Mouse (Mus musculus) gastrocnemius, postnatal 4 days (tissue): ENCODE results near the gene Phip. TPM values are rescaled to one million over a fixed set of nuclear protein-coding genes. Genes with fewer than 3 reads are reported as not detected.

Source experiments
- DNase-seq, 2 experiments: peaks; one replicate each; pipeline ENCODE4 v3.0.0; 2021 to 2022; ENCODE audit warnings: low spot score in 2 of 2, mixed read lengths in 2 of 2
- total RNA-seq, 2 experiments: library from RNA; stranded (reverse); gene quantifications; 2 replicates each; pipeline ENCODE4 v1.2.3; 2021

Gene Phip
- total RNA-seq, 2 experiments from 2014 or later = 67.4 to 75.6 TPM

DNA sequence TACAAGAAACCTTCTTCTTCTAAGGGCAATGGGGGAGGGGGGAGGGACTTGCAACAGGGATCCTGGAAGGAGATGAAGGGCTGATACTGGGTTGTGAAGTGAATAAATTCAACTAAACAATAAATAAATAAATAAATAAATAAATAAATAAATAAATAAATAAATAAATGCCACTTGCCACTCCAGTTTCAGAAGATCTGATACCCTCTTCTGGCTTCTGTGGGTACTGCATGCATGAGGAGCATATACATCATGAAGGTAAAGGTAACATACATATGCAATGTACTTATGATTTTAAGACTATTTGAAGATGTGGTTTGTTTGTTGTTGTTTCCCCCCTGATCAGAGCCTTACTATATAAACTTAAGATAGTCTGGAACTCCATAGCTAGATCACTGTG lies 91.1 kb downstream of the Phip start:
- DNase-seq = no peak

DNA sequence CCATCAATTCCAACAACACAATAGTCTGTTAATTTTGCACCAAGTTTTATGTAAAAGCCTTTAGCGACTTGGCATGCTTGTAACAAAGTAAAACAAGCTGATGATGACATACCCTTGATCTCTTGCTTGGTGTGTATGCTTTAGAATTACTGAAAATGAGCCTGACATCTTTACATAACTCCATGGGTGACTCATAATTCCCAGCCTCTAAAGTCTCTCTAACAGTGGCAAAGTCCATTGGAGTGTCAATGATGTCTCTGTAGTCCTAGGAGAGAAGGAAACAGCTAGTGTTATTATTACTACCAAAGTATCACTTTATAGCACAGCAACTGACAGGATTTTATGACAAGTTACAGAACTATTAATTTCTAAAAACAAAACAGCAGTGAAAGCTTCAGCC lies 98.2 kb downstream of the Phip start:
- DNase-seq = no peak

DNA sequence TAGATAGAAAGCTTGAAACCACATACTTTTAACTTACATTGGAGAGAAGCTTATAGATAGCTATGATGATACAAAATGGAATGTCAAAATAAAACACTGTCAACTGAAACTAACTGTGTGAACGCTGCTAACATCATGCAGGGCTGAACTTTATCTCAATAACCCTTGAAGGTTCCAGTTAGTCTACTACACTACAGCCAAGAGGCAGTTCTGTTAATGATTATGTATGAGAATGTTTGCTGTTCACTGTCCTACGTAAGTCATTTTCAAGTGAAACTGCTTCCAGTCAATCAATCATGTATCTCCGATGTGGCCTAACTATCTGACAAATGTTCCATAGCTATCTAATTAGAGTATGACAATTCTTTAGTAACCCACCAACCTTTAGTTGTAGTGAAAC lies 107.6 kb downstream of the Phip start:
- no peak for DNase-seq

DNA sequence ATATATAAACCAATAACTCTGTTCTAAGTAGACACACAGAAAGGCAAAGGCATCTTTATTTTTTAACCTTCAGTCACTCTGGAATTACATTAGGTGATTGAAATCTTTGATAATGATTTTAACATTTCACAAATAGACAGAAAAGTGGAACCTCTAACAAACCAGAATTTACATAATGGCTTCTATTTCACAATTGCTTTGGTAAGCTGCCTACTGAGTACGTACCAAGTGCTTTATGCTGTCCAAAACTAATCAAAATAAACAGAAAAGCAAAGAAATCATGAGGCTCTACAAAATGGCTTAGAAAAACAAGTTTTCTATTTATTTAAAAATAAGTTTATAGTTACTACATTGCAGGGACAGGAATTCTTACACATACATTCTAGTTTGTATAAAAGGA lies 109.2 kb downstream of the Phip start:
- DNase-seq = no peak

DNA sequence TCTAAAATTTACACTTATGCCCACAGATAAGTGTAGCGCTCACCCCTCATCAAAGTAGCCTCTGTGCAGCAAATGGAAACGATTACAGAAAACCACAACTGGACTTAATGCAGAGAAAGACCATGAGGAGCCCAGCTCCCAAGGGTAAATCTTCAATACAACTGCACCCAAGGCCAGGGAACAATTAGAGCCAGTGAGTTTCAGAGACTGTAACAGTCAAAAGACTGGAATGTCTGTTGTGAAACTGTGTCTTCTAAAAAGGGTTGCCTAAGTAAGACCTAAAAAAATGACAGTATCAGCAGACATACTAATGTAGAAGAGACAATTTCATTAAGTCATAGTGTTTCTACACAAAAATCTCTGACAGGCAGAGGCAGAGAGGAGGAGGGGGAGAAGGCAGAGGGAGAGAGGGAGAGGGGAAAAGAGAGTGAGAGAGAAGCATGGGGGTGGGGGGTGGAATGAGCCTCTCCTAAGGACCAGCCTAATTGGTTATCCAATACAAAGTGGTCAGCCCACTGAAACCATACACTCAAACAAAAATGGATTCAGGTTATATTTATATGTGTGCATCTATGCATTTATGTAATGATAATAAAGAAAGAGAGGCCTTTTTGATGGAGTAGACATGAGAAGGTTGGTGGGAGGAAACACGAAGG lies 113.4 kb downstream of the Phip start:
- no peak for DNase-seq

DNA sequence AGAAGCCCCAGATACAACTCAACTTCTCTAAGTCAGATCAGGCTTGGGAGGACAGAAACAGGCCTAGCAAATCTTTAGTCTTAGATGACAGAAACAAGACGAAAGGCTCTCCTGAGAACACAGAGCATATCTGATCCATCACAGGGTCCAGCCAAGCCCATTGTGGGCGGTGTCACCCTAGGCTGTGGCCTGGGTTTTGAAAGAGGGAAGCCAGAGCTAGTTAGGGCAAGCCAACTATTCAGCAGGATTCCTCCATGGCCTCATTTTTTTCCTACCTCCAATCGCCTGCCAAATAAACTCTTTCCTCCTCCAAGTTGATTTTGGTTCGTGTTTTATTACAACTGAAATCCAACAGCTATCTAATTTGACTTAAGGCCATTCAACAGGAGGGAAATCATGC lies 114.0 kb downstream of the Phip start:
- peak in 1 of 2 experiments; percentile 18 for DNase-seq

DNA sequence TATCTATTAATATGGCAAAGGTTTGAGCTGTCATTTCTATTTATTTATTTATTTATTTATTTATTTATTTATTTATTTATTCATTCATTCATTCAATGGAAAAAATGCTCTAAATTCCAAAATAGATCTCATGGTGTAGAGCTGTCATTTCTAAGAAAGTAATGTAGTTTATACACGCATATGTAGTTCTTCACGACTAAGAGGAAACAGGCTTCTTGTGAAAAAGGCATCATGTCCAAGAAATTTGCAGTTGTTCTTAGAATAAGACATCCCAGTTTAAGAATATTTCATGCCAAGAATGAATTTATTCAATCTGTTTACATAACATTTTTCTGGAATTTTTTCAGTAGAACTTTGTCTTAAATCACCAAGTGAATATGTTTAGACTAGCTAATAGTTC lies 114.5 kb downstream of the Phip start:
- no peak for DNase-seq

DNA sequence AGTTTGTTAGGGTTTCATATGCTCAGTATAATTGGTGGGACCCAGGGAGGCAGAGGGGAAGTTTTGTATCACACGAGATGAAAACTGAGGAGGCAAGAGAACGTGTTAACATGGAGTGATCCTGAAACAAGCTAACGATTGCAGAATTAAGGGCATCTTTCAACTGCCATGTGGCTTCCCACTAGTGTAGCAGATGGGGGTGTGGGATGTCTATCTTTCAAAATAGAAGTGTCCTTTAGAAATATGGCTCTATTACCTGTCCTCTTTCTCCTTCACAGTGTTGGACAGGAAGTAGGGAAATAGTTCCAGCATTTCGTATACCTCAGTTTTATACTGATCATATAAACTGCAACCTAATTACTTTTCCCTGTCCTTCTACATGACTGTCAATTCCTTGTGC lies 119.1 kb downstream of the Phip start:
- DNase-seq = no peak

DNA sequence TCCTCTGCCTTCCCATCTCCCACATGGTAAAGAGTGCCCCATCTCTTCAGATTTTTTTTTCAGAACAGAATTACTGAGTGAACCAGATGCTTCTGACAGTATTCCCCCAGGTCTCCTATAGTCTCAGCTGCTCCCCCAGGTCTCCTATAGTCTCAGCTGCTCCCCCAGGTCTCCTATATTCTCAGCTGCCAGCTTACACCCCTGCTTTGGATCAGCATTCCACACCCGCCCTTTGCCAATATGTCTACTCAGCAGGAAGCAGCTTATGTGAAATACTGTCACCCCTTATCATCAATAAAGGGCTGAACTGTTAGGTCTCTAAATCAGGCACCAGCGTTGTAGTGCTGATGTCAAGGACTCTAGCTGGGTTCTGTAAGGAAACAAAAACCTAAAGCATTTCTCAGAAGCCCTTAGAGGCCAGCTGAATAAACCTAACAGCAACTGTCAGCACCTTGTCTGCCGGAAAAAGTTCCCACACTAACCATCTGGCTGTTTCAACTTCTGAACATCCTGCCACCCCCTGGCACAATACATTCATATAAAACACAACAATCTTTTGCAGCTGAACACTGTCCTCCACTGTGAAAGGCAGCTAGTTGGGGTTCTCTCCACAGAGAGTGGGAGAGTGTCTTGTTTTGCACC lies 120.2 kb downstream of the Phip start:
- no peak for DNase-seq

DNA sequence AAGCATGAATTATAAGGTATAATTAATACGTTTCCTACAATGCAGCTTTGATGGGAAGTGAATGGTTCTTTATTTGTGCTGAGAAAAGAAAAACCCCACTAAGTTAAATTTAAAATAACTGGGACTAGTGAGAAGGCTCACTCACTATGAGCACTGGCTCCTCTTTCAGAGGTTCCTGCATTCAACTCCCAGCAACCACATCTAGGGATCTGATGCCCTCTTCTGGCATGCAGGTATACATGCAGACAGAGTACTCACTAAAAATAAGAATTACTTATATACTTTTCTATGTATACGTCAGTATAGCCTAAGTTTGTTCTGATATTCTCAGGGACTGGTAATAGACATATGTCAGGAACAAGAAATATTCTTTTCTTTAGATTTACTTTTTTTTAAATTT lies 121.3 kb downstream of the Phip start:
- DNase-seq = no peak

DNA sequence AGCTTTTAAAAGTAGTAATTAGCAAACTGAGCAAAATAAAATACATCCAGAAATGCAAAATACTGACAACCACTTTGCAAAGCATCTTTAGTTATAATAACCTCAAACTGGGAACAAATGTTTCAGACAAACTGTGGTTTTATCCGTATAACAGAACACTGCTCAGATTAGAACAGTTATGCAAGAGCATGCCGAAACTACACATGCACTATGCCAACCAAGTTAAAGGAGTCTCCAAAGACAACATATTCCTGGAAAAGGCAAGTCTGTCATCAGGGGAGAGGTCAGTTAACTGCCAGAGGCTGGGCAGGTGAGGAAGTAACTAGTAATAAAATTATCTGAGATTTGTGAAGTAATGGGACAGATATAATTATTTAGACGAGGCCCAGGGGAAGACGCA lies 132.6 kb downstream of the Phip start:
- DNase-seq = no peak

DNA sequence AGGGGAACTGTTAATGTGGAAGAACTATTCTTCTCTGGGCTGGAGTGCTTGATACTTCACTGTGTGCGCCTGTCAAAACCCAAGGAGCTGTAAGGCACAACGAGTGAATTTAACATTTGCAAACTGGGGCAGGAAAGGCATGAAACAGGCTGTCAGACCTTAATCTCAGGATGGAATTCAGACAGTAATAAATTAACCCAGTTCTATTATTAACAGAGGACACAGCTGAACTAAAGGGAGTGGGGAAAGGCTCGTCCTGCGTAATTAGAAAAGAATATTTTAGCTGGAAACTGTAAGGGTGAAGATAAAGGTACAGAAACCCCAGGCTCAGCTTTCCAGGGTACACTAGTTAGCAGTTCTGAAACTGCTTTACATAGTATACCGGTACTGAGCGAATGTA lies 139.4 kb downstream of the Phip start:
- no peak for DNase-seq

DNA sequence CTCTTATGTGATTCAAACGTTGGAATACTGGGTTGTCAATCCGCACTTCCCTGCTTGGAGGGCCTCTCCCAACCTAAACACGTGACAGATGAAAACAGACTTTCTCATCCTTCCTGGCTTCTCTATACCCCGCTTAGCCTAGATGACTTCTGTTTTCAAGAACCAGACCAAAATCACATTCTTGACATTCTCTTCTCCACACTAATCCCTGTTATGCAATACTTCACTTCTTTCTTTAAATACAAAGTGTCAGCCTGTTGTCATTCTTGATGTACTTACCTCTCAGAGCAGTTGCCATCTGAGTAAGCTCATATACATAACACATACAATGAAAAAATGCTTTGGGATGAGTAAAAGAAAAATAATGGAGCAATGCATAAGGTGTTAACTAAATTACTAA lies 143.4 kb downstream of the Phip start:
- no peak for DNase-seq

DNA sequence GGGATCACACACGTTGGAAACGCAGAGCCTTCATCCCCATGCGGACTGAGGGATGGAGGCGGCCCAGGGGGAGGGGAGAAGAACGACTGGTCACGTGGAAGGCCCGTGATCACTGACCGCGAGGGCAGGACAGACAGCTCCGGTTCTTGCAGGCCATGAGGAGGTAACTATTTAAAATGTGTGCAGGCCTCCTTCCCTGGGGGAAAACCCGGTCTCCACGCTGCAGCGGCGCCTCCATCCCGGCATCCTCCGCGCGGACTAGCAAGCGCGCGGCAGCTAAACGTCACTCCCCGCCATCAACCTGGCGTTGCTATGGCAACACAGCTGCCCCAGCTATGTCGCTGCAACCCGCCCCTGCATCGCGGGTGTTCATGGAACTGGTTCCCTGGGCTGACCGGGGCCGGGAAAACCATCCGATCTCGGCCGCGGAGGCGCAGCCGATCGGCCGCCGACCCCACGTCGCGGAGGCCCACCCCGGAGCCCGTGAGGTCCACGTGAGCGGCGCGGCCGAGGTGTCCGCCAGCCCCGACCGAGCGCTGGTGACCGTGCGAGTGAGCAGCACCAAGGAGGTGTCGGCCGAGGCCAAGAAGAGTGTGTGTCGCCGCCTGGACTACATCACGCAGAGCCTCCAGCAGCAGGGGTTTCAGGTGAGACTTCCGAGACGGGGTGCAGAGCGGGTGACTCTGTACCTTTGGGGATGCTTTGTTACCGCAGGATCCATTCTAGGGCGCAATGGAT lies 145.5 kb downstream of the Phip start:
- DNase-seq = peak; percentile 69 to 85

DNA sequence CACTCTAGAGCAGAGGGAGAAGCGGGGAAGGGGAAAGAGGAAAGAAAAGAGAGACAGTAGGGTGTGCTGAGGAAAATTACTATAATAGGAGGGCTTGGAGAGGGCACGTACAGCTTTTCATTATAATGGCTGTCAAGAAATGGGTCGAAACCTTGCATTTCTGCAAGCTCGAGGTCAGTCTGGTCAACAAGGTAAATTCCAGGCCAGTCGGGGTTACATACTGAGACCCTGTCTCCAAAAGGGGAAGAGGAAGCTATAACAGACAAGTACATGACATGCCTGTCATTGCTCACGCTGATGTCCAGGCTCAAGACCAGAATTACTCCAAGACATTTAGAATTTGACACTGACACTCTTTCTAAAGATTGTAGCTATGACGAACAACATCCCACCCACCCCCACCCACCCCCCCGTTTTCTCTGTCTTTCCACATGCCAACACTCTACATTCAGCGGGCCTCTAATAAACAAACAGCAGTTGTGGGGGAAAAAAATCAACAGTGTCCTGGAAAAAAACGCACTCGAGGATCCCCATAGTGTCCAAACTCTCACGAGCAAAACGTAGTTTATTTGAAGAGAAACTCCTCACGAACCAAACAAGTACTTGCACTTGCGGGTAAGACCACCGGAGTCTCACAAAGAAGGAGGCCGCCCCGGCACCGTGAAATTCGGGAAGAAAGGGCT lies 146.2 kb downstream of the Phip start, which contains the start of gene Irak1bp1:
Gene Irak1bp1 (plus strand): TSS at position 534 of the 683 bp plus-strand sequence.
- no peak for DNase-seq

DNA sequence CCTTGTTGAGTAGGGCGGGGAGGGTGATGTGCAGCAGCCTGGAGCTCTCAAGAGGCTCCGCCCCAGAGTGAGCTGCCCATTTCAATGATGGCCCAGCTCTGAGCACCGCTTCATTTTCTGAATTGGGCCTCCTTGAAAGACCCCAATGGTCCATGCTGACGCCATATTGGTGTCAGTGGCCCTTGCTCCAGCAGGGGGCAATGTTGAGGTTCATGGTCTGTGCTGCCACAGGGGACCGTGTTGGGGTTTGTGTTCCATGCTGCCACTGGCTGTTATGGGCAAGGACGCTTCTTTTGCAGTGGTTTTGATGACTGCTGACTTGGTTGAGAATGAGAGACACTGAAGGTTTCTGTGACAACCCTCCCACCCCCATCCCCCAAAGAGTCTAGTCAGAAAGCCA lies 148.9 kb downstream of the Phip start:
- no peak for DNase-seq

Other genes with a start within 250 kb of the Phip start
- gene Irak1bp1, start 146.0 kb downstream of the Phip start, total RNA-seq = 1 to 10 TPM; 3.0 to 3.9 TPM
- 10 to 100 TPM; 40.8 to 41.0 TPM for gene Hmgn3, start 171.2 kb upstream of the Phip start, total RNA-seq